Mouse (Mus musculus) small intestine, adult 2 months (tissue): ENCODE data around the gene B3galt4. TPM values are rescaled to one million over a fixed set of nuclear protein-coding genes. Genes with fewer than 3 reads are reported as not detected.

Experiments
- H3K27ac ChIP-seq: fragments of 200-500 bp; 2 replicates; pipeline ENCODE4 v1.5.1; 2012; ENCODE audit warnings: low read depth, low read length, control low read depth, inconsistent platforms; ENCODE audit not compliant: insufficient read depth
- H3K27me3 ChIP-seq: fragments of 200-500 bp; 2 replicates; pipeline ENCODE4 v1.6.1; 2012; ENCODE audit warnings: mild to moderate bottlenecking, moderate library complexity, low read length, inconsistent platforms; ENCODE audit not compliant: control insufficient read depth, insufficient read depth
- H3K36me3 ChIP-seq: fragments of 200-500 bp; 2 replicates; pipeline ENCODE4 v1.6.1; 2012; ENCODE audit warnings: mild to moderate bottlenecking, low read length, control low read depth, inconsistent platforms; ENCODE audit not compliant: control insufficient read depth, insufficient read depth
- H3K4me1 ChIP-seq: fragments of 200-500 bp; 2 replicates; pipeline ENCODE4 v1.6.1; 2012; ENCODE audit warnings: low read length, inconsistent platforms, mixed read lengths; ENCODE audit not compliant: control insufficient read depth, insufficient read depth, insufficient read length
- H3K4me3 ChIP-seq: fragments of 200-500 bp; 2 replicates; pipeline ENCODE4 v1.5.1; 2012; ENCODE audit warnings: low read depth, mild to moderate bottlenecking, control low read depth, inconsistent platforms, low read length, moderate library complexity
- CTCF ChIP-seq: fragments of 200-500 bp; IDR thresholded peaks from 2 replicates; pipeline ENCODE4 v1.5.1; 2012; ENCODE audit warnings: low read depth, mild to moderate bottlenecking, control low read depth, inconsistent platforms, low read length, moderate library complexity, mixed read lengths; ENCODE audit not compliant: insufficient replicate concordance, insufficient read length; ENCODE audit errors: extremely low read depth
- POLR2A ChIP-seq: fragments of 200-500 bp; IDR thresholded peaks from 2 replicates; pipeline ENCODE4 v1.6.1; 2012; ENCODE audit warnings: low read depth, mild to moderate bottlenecking, control low read depth, inconsistent platforms, low read length, moderate library complexity
- WGBS: fragments of 180-500 bp; shearing (Covaris S2); methylation state at CpG from one replicate; pipeline ENCODE4 v1.1.7; 2018; 5-methylcytosine and 5-hydroxymethylcytosine counted together
- polyA plus RNA-seq: library from polyadenylated mRNA; depleted of rRNA; stranded (reverse); fragments of >200 nt; gene quantifications from 2 replicates; pipeline ENCODE4 v1.2.3, GENCODE M21; 2012

Gene B3galt4
- polyA plus RNA-seq, 1 experiment: 24.6 TPM

DNA sequence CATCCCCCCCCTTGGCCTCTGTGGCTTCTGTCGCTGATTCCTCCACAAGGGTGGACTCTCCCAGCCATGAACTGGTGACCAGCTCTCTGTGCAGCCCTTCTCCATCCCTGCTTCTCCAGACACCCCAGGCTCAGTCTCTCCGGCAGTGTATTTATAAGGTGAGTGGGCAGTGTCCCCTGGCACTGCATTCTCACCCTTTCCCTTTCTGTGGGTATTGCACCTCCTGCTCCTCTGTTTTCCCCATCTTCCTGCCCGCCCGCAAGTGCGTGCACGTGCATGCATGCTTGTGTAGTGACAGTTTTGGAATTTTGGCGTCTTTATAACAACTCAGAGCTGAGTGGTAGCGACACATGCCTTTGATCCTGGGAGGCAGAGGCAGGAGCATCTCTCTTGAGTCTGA is 37.4 kb downstream of the B3galt4 start:
- Histone ChIP-seq H3K36me3 (peaks cover 40% of the 10 kb centered on the region), H3K4me3 (no peak overlapping the region), H3K4me1 (peaks cover 23% of the 10 kb centered on the region), H3K27me3 (no peaks in the 10 kb centered on the region), H3K27ac (no peak overlapping the region)
- TF ChIP-seq POLR2A: no peak
- TF ChIP-seq CTCF: no peak
- 96% methylated on average over 8 of the region's 8 CpGs for WGBS

DNA sequence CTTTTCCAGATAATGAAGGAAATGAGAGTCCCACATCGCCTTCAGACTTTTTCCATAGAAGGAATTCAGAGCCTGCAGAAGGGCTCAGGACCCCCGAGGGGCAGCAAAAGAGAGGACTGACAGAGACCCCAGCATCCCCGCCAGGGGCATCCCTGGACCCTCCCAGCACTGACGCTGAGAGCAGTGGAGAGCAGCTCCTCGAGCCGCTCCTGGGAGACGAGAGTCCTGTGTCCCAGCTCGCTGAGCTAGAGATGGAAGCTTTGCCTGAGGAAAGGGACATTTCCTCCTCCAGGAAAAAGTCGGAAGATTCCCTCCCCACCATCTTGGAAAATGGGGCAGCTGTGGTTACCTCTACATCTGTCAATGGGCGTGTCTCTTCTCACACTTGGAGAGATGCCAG is 38.0 kb downstream of the B3galt4 start:
- H3K4me1 ChIP-seq: peaks cover 17% of the 10 kb centered on the region
- no peaks in the 10 kb centered on the region for H3K27me3 ChIP-seq
- H3K27ac ChIP-seq: no peak overlapping the region
- WGBS: 88% methylated on average over 10 of the region's 10 CpGs
- no peak overlapping the region for H3K4me3 ChIP-seq
- peaks cover 40% of the 10 kb centered on the region for H3K36me3 ChIP-seq
- TF ChIP-seq CTCF (no peak), POLR2A (no peak)

DNA sequence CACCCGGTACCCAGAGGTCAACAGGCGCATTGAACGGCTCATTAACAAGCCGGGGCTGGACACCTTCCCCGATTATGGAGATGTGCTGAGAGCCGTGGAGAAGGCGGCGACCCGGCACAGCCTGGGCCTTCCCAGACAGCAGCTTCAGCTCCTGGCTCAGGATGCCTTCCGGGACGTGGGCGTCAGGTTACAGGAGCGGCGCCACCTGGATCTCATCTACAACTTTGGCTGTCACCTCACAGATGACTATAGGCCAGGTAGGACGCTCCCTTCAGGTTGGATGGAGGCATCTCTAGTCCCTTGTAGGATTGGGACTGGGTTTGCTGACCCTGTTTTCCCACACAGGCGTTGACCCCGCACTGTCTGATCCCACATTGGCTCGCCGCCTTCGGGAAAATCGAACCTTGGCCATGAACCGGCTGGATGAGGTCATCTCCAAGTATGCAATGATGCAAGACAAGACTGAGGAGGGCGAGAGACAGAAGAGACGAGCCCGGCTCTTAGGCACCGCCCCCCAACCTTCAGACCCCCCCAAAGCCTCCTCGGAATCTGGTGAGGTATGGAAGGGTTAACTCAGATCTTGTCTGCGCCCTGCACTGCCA is 39.4 kb downstream of the B3galt4 start:
- 89% methylated on average over 28 of the region's 28 CpGs for WGBS

DNA sequence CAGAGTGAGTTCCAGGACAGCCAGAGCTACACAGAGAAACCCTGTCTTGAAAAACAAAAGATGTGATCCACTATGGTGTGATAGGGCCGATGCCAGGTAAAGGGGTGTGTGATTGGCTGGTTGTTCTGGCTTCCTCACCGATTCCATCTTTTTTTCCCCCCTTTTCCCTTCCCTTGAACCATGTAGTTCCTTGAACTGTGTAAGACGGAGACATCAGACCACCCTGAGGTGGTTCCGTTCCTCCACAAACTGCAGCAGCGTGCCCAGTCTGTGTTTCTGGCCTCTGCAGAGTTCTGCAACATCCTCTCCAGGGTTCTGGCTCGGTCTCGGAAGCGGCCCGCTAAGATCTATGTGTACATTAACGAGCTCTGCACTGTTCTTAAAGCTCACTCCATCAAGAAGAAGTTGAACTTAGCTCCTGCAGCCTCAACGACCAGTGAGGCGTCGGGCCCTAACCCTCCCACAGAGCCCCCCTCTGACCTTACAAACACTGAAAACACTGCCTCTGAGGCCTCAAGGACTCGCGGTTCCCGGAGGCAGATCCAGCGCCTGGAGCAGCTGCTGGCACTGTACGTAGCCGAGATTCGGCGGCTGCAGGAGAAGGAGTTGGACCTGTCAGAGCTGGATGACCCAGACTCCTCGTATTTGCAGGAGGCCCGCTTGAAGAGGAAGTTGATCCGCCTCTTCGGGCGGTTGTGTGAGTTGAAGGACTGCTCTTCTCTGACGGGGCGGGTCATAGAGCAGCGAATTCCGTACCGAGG is 40.1 kb downstream of the B3galt4 start:
- H3K27me3 ChIP-seq: no peaks in the 10 kb centered on the region
- no peak overlapping the region for H3K27ac ChIP-seq
- H3K4me3 ChIP-seq: no peak overlapping the region
- peaks cover 10% of the 10 kb centered on the region for H3K4me1 ChIP-seq
- peaks cover 35% of the 10 kb centered on the region for H3K36me3 ChIP-seq
- TF ChIP-seq CTCF (peak; percentile 14; the same call in 1 of the 2 replicates), POLR2A (no peak)
- WGBS: 92% methylated on average over 31 of the region's 31 CpGs

More for the DNA sequence above, 39.4 kb downstream of the B3galt4 start:
- peaks cover 35% of the 10 kb centered on the region for H3K36me3 ChIP-seq
- no peak overlapping the region for H3K27ac ChIP-seq
- peaks cover 13% of the 10 kb centered on the region for H3K4me1 ChIP-seq
- H3K4me3 ChIP-seq: no peak overlapping the region
- no peak for TF ChIP-seq POLR2A
- TF ChIP-seq CTCF: no peak
- no peaks in the 10 kb centered on the region for H3K27me3 ChIP-seq

DNA sequence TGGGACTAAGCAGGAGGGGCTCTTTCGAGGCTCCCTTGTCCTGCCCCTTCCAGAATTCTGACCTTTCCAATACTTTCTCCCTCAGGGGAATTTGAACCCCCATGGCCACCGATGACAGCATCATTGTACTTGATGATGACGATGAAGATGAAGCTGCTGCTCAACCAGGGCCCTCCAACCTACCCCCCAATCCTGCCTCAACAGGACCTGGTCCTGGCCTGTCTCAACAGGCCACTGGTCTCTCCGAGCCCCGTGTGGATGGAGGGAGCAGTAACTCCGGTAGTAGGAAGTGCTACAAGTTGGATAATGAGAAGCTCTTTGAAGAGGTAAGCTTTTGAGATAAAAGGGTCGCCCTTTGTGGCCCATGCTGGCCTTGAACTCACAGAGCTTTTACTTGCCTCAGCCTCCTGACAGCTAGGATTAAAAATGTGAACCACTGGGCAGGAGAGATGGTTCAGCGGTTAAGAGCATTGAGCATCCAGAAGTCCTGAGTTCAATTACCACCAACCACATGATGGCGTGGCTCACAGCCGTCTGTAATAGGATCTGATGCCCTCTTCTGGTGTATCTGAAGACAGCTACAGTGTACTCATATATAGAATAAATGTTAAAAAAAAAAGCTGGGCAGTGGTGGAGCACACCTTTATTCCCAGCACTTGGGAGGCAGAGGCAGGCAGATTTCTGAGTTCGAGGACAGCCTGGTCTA is 40.8 kb downstream of the B3galt4 start:
- Histone ChIP-seq H3K36me3 (peaks cover 35% of the 10 kb centered on the region), H3K4me1 (peaks cover 10% of the 10 kb centered on the region), H3K27ac (peak overlapping the region; percentile 97), H3K27me3 (no peaks in the 10 kb centered on the region), H3K4me3 (peak overlapping the region; percentile 85)
- TF ChIP-seq POLR2A: no peak
- WGBS: 33% methylated on average over 11 of the region's 11 CpGs

DNA sequence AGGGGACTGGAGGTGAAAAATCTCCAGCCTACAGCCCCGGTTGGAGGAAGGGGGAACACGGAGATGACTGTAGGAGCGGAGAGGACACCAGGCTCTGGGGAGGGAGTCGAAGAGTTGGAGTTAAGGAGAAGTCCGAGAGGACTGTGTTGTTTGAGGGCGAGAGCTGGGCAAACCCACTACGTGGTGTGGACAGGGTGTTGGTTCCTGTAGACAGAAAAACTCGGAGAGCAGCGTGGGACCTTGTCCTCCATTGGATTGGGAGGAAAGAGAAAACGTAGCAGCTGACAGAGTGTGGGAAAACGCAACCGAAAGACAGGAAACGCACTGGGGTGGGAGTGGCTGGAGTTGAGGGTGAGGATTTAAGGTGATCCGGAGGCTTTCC is 41.4 kb downstream of the B3galt4 start:
- Histone ChIP-seq H3K4me3 (peak overlapping the region; percentile 85), H3K36me3 (peaks cover 33% of the 10 kb centered on the region), H3K27ac (peak overlapping the region; percentile 97), H3K27me3 (no peaks in the 10 kb centered on the region), H3K4me1 (peaks cover 8% of the 10 kb centered on the region)
- no peak for TF ChIP-seq CTCF
- peak; percentile 43; the same call in 1 of the 2 replicates for TF ChIP-seq POLR2A
- WGBS: under 1% methylated on average over 14 of the region's 14 CpGs
